Mouse (Mus musculus) retina, embryonic 14.5 days (tissue): ENCODE data around the gene Syt7.

Experiments used
- DNase-seq: peaks from one replicate; pipeline ENCODE4 v3.0.0-alpha.2; 2015; ENCODE audit warnings: low spot score

Gene Syt7

DNA sequence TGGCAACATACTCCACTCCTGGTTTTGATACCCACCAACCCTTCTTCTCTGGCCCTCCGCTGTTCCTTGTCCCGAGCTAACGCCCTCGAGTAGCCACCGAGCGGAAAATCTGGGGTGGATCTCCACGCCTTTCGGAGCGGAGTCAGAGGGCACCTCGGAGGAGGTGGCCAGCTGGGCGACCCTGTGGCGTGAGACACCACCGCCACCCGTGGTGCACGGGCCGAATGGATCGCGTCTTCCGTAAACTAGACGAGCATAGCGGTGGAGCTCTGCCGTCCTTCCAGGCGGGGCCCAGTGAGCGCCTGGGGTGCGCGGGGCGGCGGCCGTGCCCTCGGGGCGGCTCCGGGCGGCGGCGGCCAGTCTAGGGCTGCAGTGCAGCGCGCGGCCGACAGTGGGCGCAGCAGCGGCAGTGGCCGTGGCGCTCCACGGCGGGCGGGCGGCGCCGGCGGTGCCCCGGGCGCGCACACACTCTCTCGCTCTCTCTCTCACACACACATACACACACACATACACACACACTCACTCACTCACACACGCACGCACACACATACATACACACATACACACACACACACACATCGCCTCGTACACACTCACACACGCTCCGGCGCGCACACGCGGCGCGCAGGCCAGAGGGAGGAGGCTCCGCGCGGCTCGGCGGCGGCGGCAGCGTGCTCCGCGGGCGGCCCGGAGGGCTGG is at the start of gene Syt7:
TSS of gene Syt7 (plus strand) at position 476 of the 699 bp plus-strand sequence.
- peak; percentile 96 for DNase-seq

DNA sequence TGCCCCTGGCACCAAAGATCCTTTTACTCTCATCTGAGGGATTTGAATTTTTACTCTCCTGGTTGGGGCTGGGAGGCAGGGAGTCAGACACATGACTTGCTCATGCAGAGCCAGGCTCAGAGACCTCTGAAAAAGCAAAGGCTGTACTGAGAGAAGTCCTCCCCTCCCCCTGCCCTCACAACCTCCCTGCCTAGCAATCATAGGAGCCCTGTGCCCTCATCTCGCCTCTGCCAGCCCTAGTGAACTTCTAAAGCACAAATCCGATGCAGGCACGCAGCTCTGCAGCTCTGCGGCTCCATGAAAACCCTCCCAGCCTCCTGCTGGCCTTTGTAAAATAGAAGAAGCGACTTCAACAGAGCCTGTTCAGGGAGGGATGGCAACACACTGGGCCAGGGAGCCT is 49.6 kb upstream of the Syt7 start:
- no peak for DNase-seq

DNA sequence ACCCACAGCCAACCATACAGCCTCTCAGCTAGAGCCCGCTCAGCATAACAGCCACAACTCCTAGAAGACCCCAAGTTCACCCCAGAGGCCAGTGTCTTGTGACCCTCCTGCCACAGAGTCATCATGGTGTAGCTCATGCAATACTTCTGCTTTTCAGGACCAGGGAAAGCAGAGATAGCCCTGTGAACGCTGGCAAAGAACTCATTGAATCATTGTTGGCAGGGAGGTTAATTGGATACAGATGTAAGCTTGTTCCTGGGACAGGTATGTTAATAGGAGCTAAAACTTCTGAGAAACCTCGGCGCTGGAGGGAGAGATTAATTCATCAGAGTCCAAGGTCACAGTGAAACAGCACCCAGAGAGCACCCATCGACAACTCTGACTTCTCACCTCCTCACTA is 48.2 kb upstream of the Syt7 start:
- no peak for DNase-seq

DNA sequence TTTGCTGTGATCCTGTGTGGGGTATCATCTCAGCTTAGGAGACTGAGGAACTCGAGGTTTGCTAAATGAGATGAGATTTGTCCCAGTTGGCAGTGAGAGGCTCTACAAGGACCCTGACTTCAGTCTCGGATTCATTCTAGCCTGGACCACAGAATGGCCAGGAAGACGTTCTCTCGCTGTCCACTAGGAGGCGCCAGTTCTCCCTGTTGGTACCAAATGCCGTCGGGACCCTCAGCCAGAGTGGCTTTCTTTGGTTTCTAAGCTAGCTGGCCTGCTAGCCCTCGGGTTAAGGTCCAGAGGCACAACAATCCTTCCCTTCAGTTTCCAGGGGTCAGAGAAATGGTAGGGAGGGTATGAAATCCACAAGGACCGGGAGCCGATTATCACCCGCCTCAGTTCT is 47.7 kb upstream of the Syt7 start:
- DNase-seq = peak; percentile 89

DNA sequence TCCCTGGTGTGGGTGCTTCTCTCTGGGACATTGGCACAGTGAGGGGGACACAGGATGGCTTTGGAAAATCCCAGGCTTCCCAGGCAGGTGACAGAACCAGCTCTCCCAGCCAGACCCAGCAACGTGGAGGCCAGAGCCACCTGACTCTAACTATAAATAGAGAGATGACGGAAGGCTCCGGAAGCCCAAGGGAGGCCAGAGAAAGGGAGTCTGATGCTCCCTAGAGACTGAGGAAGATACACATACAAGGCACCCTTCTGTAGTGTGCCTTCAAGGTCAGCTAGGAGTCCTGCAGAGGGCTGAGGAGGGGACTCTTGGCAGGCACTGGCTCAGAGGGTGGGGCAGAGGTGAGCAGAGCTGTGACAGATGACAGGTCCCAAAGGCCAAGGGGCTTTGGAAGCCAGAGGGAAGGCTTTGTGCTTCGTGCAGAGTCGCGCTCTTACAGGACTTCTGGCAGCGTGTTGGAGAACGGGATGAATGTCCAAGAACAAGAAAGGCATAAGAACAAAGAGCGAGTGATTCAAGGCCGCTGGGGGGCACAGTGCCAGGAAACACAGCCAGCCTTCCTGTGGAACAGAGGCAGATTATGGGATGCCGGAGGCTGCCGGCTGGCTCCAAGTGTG is 47.0 kb upstream of the Syt7 start:
- DNase-seq = no peak

DNA sequence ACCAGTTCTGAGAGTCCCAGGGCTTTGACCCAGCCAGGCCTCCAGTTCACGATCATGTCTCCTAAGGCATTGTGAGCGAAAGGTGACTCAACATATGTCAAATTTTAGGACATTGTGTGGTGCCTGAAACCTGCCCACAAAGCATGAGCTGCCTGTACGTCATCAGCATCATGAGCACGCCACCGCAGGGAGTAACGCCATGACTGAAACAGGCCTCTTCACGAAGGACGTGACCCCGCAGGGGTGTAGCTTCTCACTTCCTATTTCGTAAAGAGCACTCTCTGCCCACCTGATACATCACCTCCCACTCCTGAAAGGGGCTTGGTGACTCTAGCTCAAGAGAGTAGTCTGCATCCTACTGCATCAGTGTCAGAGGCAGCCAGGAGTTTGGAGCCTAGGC is 45.0 kb upstream of the Syt7 start:
- no peak for DNase-seq

DNA sequence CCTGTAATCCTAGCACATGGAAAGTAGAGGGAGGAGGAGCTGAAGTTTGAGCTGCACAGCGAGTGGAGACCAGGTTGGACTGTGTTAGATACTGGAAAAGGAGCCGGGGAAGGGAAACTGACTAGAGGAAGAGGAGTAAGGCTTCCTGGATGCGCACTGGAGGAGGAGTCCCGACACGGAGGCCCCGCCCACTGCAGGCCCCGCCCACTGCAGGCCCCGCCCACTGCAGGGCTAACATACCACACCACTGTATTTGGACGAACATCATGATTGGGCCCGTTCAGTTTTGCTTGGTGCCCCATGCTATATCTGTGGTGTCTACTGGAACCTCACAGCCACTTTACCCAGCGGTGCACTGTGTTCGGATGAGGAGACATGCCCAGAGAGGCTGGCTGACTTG is 43.2 kb upstream of the Syt7 start:
- DNase-seq = no peak

DNA sequence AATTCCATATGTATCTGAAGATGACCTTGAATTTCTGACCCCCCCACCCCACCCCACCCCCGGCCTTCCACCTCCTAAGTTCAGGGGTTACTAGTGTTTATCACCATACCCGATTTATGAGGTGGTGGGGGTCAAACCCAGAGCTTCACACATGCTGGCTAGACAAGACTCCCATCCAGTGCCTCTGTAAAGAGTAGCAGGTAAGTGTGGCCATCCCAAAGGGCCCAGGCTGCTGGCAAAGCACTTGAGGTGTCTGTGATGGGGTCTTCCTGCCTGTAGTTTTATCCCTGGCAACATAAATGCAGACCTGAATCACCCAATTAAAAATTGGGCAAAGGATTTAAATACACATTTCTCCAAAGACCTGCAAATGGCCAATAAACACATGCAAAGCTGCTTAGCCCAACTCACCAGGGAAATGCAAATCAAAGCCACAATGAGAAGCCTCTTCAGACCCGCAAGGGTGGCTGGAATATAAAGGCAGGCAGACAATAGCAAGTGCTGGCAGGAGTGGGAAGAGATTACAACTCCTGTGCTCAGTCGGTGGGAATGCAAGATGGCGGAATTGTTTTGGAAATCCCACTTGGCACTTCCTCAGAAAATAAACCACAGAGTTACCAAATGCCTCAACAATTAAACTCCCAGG is 41.1 kb upstream of the Syt7 start:
- DNase-seq = no peak

DNA sequence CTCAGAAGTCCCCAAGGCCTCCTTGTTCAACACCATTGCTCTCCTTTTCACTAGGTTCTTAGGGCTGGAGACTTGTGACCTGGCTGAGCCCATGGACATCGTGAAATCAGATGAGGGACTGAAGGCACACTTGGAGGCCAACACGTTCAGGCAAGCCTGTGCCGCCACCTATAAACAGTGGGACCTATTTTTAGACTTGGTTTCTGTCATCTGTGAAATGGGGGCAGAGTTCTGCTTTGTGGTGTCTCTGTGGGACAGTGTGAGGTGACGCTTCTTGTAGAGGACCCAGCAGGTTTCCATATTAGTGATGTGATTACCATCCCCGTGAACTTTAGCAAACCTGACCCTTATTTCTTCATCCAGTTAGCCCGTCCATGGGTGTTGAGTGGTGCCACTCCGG is 36.7 kb upstream of the Syt7 start:
- DNase-seq = no peak

DNA sequence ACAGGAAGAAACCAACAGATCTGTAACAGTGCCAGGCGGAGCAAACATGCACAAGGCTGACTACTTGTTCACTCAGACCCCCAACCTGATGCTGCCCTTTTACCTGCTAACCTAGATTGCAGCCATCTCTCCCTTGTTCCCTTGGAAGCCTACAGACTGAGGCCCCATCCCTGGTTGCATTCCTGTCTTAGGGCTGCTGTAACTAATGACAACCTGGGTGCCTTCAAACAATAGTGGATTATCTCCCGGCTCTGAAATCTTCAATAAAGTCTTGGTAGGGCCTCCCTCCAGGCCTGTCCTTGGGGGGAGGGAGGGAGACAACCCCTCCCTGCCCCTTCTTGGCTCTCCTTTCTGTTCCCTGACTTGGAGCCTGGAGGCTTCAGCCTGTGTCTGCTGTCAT is 34.1 kb upstream of the Syt7 start:
- no peak for DNase-seq

DNA sequence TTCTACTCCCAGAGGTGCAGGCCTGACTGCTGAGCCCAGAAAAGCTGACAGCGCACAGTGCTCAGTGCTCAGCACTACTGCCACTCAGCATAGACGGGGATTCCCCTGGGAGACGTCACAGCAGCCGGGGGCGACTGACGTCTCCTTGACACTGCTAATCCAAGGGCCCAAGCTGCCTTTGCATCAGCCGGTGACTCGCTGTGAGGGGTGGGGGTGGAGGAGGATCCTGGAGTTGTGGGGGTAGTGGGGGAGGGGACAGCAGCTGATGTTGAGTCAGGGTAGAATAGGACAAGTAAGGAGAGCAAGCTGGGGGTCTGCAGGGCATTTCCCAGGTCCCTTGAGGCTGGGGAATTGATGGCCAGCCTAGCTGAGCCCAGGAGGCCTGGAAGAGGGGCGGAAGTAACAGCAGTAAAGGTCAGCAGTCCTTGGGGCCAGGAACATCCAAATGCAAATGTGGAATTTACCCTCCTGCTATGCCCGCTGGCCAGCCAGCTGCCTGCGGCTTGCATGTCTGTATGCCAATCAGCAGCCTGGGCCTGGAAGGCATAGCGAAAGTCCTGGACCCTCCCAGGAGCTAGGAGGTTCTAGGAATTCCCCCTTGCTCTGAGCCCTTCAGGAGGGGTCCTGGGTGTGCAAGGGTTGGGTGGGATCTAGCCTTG is 31.9 kb upstream of the Syt7 start:
- peak; percentile 66 for DNase-seq

DNA sequence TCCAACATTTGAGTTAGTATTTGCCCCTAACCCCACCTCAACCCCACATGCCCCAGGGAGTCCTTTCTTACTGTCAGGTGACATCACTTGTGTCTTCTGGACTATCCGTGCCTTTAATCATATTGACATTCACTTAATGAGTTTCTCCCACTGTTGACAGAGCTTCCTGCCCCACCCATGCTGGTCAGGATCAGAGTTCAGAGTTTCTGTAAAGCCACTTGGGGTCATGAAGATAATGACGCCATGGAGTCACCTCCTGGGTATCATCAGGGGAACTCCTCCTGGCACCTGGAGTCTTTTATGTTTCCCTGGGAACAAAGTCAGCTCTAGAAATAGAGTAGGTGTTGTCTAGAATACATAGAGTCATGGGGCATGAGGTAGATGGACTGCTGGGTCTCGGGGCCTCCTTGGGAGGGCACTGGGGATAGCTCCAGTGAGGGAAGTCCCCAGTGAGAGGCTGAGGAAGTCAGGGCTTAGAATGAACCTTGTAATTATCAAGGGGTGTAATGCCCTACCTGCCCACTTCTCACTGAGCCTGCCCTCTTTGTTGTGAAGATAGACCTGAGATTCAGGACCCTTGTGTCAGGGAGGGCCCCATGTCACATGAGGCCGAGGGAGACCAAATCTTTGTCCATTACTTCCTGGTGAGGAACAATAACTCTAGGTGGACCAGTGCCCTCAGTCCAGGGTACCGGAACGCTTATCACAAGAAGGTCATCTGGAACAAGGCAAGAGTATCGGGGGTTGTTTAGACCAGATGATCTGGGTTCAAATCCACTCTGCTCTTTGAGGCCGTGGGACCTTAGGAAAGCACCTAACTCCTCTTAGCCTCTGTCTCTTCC is 29.6 kb upstream of the Syt7 start:
- no peak for DNase-seq

DNA sequence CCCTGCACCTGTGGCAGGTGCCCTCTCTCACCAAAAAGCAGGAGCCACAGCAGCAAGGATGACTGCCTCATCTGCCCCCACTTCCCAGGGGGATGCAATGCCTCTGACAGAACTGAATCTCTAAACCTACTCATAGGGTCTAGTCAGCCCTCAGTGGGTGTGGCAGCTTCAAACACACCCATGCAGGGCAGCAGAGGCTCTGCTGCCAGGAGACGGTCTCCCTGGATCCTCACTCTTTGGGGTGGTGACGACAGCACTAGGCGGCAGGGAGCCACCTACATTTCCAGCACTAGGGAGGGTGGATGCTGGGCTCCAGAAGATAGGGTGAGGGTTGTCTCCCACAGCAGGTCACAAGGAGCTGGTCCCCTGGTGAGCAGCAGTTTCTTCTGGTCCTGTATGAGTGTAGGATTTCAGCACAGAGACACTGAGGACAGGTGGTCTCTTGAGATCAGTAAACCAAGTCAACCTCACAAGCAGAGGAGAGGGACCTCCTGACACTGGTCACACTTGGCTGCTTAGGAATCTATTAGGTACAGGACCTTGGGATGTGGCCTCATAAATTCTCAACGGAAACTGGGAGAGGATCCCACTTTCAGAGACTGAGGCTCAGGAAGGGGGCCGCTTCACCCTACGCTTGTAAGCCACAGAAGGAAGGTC is 26.3 kb upstream of the Syt7 start:
- DNase-seq = no peak

DNA sequence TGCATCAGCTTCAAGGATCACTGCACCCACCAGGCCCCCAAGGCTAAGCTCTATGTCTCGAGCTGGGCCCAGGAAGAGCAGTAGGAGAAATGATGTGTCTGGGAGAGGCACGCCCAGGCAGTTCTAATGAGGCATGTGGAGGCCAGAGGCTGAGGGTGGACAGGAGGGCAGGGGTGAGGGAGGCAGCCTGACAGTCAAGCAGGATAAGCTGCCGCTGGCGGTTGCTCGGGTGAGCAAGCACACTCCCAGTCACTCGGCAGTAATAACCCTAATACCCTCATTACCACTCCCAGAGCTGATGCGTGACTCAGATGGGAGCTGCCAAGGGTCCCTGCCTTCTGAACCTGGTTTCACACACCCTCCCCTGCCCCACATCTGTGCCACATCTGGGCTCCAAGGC is 25.0 kb upstream of the Syt7 start:
- peak; percentile 67 for DNase-seq

DNA sequence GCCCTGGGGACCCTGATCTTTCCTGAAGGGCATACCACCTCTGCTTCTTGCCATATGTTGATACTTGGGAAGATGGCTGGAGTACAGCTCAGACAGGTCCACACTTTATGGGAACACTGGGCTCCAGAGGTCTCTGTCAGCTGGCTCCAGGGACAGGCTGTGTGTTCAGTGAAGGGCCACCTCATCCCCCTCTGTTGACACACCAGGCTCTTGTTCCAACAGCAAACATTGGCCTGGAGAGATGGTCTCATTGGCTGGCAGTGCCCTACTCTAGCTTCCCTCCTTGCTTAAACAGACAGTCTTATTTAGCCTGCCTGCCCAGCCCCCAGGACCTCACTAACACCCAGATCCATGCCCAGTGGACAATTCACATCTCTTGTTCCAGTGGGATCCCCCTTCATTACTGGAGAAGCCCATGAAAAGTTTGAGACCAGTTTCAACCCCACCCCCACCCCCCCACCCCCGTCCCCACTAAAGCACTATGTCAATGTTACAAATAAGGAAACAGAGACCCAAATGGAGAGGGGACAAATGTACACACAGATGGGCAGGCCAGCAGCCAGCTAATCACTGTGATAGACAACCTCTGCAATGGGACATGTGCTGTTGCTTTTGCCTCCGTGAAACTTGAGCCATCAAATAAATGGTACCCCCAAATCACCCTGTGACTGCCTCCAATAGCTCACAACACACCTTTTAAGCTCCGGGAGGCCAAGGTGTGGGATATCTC is 22.6 kb upstream of the Syt7 start:
- no peak for DNase-seq

DNA sequence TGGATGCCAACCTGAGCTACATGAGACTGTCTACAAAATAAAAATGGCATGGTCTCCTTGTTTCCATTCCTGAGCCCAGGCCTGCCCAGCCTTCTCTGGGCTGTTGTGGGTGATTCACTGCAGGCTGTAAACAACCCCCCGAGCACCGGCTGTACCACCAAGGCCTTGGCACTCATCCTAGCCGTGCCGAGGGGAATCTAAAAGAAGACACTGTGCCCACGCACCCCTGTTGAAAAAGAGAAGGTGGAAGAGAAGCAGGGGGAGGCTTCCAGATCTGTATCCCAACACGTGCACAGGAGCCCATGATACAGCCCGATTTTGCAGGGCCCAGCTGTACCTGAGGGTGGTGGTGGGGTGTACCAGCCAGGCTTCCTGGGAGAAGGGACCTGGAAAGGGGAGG is 21.1 kb upstream of the Syt7 start:
- no peak for DNase-seq

DNA sequence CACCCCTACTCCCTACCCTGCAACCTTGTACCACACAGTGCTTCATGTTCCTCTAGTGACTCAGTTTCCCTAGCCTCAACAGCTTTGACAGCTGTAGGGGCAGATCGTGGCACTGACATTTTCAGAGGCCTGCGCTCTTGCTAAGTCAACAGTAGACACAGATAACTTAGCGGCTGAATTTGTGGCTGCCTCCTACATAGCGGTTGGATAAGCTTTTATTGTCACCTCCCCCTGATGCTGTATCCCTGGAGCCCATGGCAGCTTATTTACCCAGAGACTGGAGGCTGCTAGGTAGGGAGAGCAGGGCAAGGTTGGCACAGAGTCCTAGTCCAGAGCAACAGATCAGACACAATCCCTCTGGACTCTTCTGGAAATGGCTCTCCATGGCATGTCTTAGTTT is 19.0 kb upstream of the Syt7 start:
- DNase-seq = no peak

DNA sequence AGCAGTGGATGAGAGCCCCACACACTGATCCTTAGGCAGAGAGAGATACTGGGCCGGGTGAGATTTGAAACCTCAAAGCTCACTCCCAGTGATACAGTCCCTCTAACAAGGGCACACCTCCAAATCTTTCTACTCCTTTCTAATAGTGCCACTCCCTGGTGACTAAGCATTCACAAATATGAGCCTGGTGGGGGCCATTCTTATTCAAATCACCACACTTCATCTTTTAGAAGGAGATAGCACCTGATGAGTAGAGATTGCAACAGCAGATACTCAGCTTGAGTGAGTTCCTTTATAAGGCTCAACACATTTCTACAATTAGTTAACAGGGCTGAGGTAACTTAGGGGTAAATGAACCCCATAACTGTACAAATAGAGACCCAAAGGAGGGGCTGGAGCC is 15.7 kb upstream of the Syt7 start:
- DNase-seq = no peak

DNA sequence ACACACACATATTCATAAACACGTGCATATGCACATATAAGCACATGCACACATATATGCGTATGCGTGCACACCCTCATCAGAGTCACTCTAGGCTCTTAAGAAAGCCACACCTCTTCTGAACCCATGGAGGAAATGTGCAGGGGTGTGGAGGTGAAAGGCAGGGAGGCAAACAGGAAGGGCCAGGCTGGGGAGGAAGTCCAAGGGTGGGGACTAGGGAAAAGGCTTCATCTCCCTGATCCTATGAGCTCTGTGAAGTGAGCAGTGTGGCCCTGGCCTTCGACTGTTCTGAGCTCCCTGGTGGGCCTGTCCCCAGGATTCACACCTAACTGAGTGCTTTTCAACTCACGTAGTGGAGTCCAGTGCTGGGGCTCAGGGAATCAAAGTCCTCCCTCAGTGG is 13.6 kb upstream of the Syt7 start:
- DNase-seq = no peak

DNA sequence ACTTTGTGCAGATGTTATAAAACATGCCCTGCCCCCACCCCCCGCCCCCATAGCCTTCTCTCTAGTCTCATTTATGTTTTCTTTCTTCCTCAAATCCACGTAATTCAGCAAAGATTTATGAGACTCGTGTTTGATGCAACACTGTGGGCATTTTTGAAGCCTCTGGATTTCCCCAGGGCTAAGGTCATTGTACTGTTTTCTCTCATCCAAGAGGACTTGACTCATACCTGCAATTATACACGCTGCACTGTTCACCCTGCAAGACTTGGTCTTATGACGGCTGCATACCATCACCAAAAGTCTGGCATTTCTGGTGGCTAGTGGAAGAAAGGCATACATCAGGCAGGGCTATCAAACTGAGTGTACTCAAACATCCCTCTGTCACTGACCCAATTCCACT is 8.9 kb upstream of the Syt7 start:
- DNase-seq = no peak

DNA sequence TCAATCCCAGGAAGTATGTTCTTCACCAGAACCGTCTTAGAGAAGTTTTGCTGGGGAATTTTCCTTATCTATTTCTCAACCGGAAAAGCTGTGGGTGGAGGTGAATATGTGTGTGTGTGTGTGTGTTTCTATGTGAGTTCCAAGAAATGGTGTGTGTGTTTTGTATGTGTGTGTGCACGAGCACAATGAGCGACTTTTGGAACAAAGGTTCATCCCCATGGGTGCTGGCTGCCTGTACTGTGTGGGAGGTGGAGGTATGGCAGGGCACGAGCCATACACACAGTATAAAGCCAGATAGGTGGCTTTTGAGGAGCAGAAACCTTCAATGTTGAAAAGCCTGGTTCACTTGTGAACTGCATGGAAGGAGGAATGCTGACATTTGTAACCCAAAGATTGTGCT is 1.2 kb upstream of the Syt7 start:
- DNase-seq = no peak
